Mouse (Mus musculus) megakaryocyte-erythroid progenitor cell, adult 5 weeks (primary cell): Measurements from ENCODE around the gene Iqcm. TPM values are rescaled to one million over a fixed set of nuclear protein-coding genes. Genes with fewer than 3 reads are reported as not detected.

Source experiments
- polyA plus RNA-seq: library from polyadenylated mRNA; stranded (reverse); fragments of >175 nt; gene quantifications from 2 replicates; pipeline ENCODE4 v1.2.3, GENCODE M21; 2012

Gene Iqcm
- polyA plus RNA-seq = not detected in 2 replicates

GRCm38 (mm10) chr8:75448394-75448793 lies at the start of gene Iqcm:
TSS of gene Iqcm (plus strand) at chr8:75448694.

GRCm38 (mm10) chr8:75406489-75406888 lies 42.0 kb upstream of the Iqcm start, which contains the start of gene Gm10358:
TSS of gene Gm10358 (minus strand) at chr8:75406589.

Other genes with a start within 250 kb of the Iqcm start
- gene Rasd2, start 234.8 kb upstream of the Iqcm start, polyA plus RNA-seq = 0.09 and 0.24 TPM in 2 replicates
- gene Gm10358, start 42.1 kb upstream of the Iqcm start, polyA plus RNA-seq = not detected in 2 replicates